Mouse (Mus musculus) thymus, postnatal 0 days (tissue): ENCODE results near the gene Kdm2b. TPM values are rescaled to one million over a fixed set of nuclear protein-coding genes. Genes with fewer than 3 reads are reported as not detected.

Source experiments
- DNase-seq: peaks from one replicate; pipeline ENCODE4 v3.0.0-alpha.2; 2015; ENCODE audit warnings: low spot score
- polyA plus RNA-seq: library from polyadenylated mRNA; unstranded; fragments of >200 nt; fragmentation: Nextera tagmentation; extraction: Ambion mirVana; gene quantifications from 2 replicates; pipeline ENCODE4 v1.2.1, GENCODE M21; 2015

Kdm2b gene
- polyA plus RNA-seq, 1 experiment from 2014 or later = 29.6 TPM

- no peak for DNase-seq
These were observed 91.5 kb downstream of the Kdm2b start for GRCm38 (mm10) chr5:122898153-122898552.

DNA sequence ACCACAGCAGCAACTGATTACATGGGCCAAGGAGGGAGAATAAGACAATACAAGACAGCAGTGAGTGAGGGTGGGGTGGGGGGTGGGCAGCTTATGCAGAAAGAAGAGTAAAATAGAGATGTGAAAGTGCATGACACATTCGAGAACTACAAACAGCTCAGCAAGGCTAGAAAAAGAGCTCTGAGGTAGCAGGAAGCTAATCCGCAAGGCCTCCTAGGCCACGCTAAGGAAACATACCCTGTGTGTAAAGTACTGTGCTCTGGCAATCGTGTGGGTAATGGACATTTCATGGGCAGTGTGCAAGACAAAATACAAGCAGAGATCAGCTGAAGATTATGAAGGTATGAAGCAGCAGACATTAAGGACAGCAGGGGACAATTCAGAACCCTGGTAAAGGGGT, 94.8 kb downstream of the Kdm2b start:
- no peak for DNase-seq

- peak; percentile 71 for DNase-seq
These were observed 95.5 kb downstream of the Kdm2b start for GRCm38 (mm10) chr5:122894007-122894637.

DNA sequence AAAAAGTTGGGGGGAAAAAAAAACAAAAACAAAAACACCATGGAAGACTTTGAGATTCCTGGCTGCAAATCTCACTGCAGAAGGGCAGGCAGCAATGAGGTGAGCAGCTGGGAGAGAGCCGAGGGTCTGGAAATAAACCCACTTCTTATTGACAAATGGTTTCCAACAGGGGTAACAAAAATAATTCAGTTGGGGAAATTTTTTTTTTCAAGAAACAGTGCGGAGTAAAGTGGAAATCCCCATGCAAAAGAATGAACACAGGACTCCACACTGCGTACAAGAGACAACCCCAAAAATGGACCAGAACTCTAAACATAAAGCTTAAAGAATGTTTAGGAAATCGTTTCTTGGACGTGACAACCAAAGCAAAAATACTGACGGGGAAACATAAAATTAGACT, 96.4 kb downstream of the Kdm2b start:
- no peak for DNase-seq

DNA sequence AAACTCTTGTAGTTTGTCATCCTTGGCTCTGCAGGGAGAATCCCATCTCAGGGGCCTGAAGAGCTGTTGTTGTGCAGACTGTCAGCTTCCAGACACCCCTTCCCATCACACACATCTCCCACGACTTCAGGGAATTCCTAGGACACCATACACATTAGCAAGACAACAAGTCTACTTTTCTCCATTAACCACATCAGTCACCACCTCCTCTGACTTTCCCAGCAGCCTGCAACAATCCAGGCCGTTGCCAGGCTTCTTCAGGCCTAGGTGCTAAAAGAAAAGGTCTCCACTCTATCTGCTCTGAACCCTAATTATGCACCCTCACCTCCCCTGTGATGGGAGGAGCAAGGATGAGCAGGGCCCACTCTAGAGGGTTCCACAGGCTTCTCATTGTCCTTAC, 99.2 kb downstream of the Kdm2b start:
- DNase-seq = no peak

GRCm38 (mm10) chr5:122888612-122889214, 100.9 kb downstream of the Kdm2b start:
- no peak for DNase-seq

DNA sequence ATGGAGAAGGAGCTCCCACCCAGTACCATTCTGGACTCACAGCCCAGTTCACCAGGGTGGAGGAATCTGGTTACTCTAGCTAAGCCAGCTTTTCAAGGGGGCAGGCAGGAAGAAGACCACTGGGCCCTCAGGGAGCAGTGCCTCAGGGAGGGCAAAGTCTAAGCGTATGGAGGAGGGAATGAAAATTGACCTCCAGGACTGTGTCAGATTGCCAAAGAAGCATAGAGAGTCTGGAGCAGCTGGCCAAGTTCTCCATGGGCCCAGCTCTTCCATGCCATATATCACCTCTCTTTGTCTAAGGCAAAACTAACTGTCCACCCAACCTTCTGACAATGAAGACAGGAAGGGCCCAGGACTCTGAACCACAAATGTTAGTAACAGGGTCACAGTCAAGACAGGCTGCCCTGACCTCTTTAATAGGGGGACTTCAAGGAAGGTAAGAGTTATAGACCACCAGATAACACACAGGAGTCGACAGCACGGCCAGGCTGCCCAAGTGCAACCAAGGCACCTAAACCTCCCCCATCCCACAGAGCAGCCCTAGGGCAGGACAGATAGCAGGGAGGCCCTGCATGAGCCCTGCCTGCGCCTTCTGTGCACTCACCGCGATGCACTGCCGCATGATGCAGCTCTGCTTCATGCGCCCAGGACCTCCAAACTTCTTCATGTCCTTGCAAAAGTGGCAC, 101.6 kb downstream of the Kdm2b start:
- no peak for DNase-seq

- no peak for DNase-seq
These were observed 102.6 kb downstream of the Kdm2b start for GRCm38 (mm10) chr5:122887033-122887432.

DNA sequence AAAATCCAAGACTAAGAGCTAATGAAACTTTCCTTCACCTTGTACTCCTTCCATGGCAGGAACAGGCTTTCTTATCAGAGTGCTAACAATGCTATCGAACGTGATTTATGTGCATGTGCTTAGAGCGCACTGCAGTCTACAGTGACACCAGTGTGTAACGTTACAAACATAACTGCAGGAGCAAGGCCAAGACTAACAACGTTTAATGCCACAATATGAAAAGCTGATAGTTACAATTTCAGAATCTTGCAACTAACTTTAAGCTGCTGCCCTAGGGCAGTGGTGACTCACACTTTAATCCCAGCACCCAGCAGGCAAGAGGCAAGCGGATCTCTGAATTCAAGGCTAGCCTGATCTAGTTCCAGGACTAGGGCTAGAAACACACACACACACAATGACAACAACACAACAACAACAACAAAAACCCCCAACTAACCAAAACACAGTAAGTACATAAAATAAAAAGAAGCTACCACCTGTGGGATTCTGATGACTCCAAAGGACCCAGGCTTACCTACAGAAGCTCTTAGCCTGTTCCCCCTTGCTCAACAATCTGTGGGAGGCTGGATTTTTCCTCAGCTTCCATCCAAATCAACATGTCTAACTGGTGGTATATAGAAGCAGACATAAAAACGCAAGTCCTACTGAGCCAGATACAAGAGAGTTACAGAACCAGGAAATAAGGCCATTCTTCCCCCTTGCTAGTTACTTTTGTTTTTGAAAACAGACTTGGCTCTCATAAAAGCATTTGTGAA, 104.9 kb downstream of the Kdm2b start:
- DNase-seq = no peak

DNA sequence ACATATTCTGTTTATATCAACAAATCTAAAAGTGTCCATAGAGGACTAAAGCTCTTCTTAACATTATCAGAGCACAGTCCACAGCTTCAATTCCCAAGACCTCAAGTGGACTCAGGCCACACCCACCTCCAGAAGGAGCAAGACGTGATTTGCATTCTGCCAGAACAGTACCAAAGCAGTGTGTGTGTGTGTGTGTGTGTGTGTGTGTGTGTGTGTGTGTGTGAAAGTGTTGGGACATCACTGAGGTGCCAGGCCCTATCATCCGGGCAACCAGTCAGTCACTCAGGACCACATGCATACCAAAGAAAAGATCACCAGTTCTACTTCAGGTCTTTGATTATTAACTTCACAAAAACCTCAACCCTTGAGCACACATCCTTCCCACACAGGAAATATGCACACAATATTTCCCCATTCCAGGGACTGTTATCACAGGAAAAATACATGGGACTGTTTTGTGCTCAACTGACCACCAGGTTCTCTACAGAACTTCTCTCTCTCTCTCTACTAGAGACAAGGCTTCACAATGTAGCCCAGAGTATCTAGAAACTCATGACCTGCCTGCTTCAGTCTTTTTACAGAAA, 105.9 kb downstream of the Kdm2b start:
- DNase-seq = no peak

GRCm38 (mm10) chr5:122883237-122883636, 106.4 kb downstream of the Kdm2b start:
- no peak for DNase-seq

DNA sequence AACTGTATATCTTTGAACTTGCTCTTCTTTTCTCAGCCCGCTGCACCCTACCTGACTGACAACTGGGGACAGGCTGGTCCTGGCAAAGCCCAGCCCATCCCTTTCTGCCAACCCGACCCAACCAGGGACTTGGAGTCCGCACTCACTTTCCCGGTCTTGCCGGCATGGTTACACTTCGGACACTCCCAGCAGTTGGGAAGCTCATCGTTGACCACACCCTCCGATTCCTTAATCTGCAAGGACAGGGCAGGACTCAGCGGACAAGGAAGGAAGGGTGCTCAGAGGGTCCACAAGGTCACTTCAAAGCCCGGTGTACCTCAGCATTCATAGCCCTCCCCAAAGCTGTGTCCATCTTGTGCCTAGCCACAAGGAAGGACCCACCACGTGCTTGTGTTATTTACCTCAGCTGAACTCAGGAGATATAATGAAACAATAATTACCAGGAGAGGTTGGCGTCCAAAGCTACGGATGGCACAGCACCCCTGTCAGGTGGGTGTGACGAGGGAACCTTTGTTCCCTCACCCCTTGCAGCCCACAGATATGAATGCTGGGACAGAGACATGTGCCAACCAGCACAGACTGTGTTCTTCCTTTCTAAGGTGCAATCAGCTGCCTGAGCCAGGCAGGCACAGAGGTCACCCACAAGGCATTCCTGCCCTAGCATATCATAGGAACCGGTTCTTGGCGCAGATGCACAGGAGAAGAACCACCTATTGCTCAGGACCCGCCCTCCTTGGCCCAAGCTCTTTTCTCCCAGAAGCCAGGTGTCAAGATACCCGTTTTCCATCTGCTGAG, 107.2 kb downstream of the Kdm2b start:
- DNase-seq = no peak

GRCm38 (mm10) chr5:122881313-122881712, 108.3 kb downstream of the Kdm2b start:
- peak; percentile 61 for DNase-seq

- no peak for DNase-seq
These were observed 109.2 kb downstream of the Kdm2b start for GRCm38 (mm10) chr5:122880241-122880980.

DNA sequence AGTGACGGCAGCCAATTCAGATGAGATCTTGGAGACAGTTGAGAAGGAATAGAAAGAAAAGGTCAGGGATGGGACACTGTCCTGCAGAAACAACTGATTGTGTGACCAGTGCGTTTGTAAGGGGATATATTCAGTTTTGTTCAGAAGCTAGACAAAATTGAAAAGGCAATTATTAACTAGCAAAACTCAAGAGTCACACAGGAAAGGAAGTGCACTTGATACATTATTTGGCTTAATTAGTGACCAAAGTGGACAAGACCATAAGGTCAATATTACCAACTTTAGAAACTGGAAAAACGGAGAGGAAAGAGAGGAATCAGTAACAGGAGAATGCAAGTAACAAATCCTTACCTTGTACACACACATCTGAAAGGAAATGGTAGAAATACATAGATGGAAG, 113.0 kb downstream of the Kdm2b start:
- DNase-seq = no peak

DNA sequence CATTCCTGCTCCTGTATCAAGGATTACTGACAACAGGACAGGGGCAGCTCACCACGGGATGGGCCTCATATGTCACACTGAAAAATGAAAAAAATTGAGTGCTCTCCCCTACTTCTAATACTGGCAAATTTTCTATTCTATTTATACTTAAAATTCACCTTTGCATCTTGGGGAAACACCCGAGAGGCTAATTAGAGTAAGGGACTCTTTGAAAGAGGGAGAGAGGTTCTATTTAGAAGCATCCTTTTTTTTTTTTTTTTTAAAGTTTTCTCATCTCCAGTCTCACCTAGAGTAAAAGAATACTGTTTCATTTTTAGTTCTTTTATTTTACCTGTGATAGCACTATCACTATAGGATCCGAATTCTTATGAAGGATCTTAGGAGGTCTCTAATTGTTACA, 115.3 kb downstream of the Kdm2b start:
- no peak for DNase-seq

DNA sequence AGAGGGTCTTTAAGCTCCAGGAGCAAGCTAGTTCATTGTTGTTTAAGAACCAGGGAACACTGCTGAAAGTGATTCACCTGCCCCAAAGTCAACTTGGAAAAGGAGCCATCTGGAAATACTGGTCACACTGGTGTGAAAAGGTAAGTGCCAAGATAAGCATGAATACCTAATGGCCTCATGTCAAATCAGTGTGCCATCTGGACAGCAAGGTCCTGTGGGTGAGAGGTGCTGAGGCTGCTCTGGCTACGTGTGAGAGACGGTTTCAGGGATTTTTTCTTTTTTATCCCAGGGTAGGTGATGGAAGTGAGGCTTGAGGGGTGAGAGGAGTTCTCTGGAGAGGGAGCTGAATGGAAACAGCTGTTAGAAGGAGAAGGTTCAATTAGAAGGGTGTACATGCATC, 116.0 kb downstream of the Kdm2b start:
- DNase-seq = no peak

DNA sequence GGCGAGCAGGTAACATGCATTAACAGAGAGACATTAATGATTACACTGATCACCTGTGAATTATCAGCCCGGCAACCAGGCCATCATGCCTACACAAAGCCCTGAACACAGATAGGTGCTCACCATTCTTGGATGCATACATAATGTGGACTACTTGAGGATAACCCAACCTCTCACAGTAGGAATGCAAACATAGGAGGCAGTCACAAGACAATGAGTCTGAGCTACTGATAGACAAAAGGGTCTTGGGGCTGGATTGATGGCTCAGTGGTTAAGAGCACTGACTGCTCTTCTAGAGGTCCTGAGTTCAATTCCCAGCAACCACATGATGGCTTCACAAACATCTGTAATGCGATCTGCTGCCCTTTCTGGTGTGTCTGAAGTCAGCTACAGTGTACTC, 117.0 kb downstream of the Kdm2b start:
- no peak for DNase-seq

DNA sequence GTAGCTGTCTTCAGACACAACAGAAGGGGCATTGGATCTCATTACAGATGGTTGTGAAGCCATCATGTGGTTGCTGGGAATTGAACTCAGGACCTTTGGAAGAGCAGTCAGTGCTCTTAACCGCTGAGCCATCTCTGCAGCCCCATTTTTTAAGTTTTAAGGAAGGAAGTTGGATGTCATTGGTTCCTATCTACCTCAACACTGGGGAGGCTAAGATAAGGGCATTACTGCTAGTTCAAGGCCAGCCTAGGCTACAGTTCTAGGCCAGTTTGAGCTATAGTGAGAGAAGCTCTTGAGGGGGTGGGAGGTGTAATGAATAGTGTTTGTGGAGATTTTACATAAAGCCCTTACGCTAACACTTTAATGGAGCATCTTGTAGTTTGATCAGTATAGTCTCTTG, 126.6 kb downstream of the Kdm2b start:
- DNase-seq = no peak

GRCm38 (mm10) chr5:122855858-122856257, 133.8 kb downstream of the Kdm2b start:
- peak; percentile 30 for DNase-seq
